Mouse (Mus musculus) ovary, postnatal 36 days (tissue): ENCODE data around the gene G530012D18Rik.
"Not testable (repeated sequence)": the region's sequence is repeated elsewhere in the genome, so short reads cannot be mapped to it uniquely, and the experiment has no call there.

Experiments used
- DNase-seq: peaks from one replicate; pipeline ENCODE4 v3.0.0; 2022; ENCODE audit warnings: low spot score, mixed read lengths

The G530012D18Rik gene

GRCm38 (mm10) chr1:85575376-85575775 is at the start of gene G530012D18Rik:
Gene G530012D18Rik (plus strand): TSS chr1:85575676.
- DNase-seq: not testable (repeated sequence)

- DNase-seq: not testable (repeated sequence)
These were observed 49.1 kb upstream of the G530012D18Rik start for GRCm38 (mm10) chr1:85526401-85526800.

GRCm38 (mm10) chr1:85528451-85529110 is 46.9 kb upstream of the G530012D18Rik start:
- DNase-seq: not testable (repeated sequence)

GRCm38 (mm10) chr1:85543818-85544217 is 31.7 kb upstream of the G530012D18Rik start:
- DNase-seq: not testable (repeated sequence)

GRCm38 (mm10) chr1:85546442-85546841 is 29.0 kb upstream of the G530012D18Rik start:
- DNase-seq: not testable (repeated sequence)

GRCm38 (mm10) chr1:85555261-85555660 is 20.2 kb upstream of the G530012D18Rik start:
- DNase-seq: peak; percentile 12

GRCm38 (mm10) chr1:85573554-85573953 is 1.9 kb upstream of the G530012D18Rik start:
- not testable (repeated sequence) for DNase-seq

GRCm38 (mm10) chr1:85578372-85579010 is 3.0 kb downstream of the G530012D18Rik start:
- DNase-seq: not testable (repeated sequence)

GRCm38 (mm10) chr1:85579199-85580147 is 4.0 kb downstream of the G530012D18Rik start:
- not testable (repeated sequence) for DNase-seq

GRCm38 (mm10) chr1:85580148-85580534 is 4.7 kb downstream of the G530012D18Rik start:
- not testable (repeated sequence) for DNase-seq

GRCm38 (mm10) chr1:85580578-85580977 is 5.1 kb downstream of the G530012D18Rik start:
- not testable (repeated sequence) for DNase-seq

- not testable (repeated sequence) for DNase-seq
These were observed 6.0 kb downstream of the G530012D18Rik start for GRCm38 (mm10) chr1:85581518-85581917.

- DNase-seq: not testable (repeated sequence)
These were observed 13.2 kb downstream of the G530012D18Rik start for GRCm38 (mm10) chr1:85588697-85589096.

- not testable (repeated sequence) for DNase-seq
These were observed 17.1 kb downstream of the G530012D18Rik start for GRCm38 (mm10) chr1:85592526-85592925.

- DNase-seq: not testable (repeated sequence)
These were observed 23.0 kb downstream of the G530012D18Rik start, which contains the start of gene Sp110 for GRCm38 (mm10) chr1:85598271-85599012. Gene Sp110 (minus strand): TSS chr1:85598817.

GRCm38 (mm10) chr1:85600078-85600477 is 24.6 kb downstream of the G530012D18Rik start, which contains the start of gene Sp140:
Gene Sp140 (plus strand): TSS chr1:85600378.
- not testable (repeated sequence) for DNase-seq

GRCm38 (mm10) chr1:85600794-85601193 is 25.3 kb downstream of the G530012D18Rik start:
- DNase-seq: peak; percentile 27

- DNase-seq: not testable (repeated sequence)
These were observed 28.9 kb downstream of the G530012D18Rik start for GRCm38 (mm10) chr1:85604341-85604740.

GRCm38 (mm10) chr1:85608361-85608760 is 32.9 kb downstream of the G530012D18Rik start:
- not testable (repeated sequence) for DNase-seq

- not testable (repeated sequence) for DNase-seq
These were observed 35.1 kb downstream of the G530012D18Rik start for GRCm38 (mm10) chr1:85610581-85610980.

- not testable (repeated sequence) for DNase-seq
These were observed 39.6 kb downstream of the G530012D18Rik start for GRCm38 (mm10) chr1:85615096-85615495.
